Mouse (Mus musculus) limb, embryonic 15.5 days (tissue): ENCODE measurements around the gene Nyap1. TPM values are rescaled to one million over a fixed set of nuclear protein-coding genes. Genes with fewer than 3 reads are reported as not detected.
A peak's percentile ranks its signal among the peaks of the same experiment; 100 is the strongest.
"Not testable (repeated sequence)": the region's sequence is repeated elsewhere in the genome, so short reads cannot be mapped to it uniquely, and the experiment has no call there.

ENCODE experiments used
- ATAC-seq: fragments of 200-750 bp; cut with Nextera tagmentation; 2 replicates; pipeline ENCODE4 v1.8.0; 2017; ENCODE audit warnings: low read depth, moderate TSS enrichment; ENCODE audit not compliant: insufficient number of reproducible peaks, low FRiP score, low TSS enrichment
- H3K27ac ChIP-seq: fragments of 300-500 bp; sonication (generic); 2 replicates; pipeline ENCODE4 v1.5.1; 2015; ENCODE audit warnings: moderate library complexity, mild to moderate bottlenecking, inconsistent platforms
- H3K27me3 ChIP-seq: fragments of 300-500 bp; sonication (generic); 2 replicates; pipeline ENCODE4 v1.6.1; 2015; ENCODE audit warnings: inconsistent platforms
- H3K36me3 ChIP-seq: fragments of 300-500 bp; sonication (generic); 2 replicates; pipeline ENCODE4 v1.6.1; 2015; ENCODE audit warnings: inconsistent platforms
- H3K4me1 ChIP-seq: fragments of 300-500 bp; sonication (generic); 2 replicates; pipeline ENCODE4 v1.6.1; 2015; ENCODE audit warnings: inconsistent platforms
- H3K4me2 ChIP-seq: fragments of 300-500 bp; sonication (generic); 2 replicates; pipeline ENCODE4 v1.6.1; 2015; ENCODE audit warnings: mild to moderate bottlenecking, inconsistent platforms
- H3K4me3 ChIP-seq: fragments of 300-500 bp; sonication (generic); 2 replicates; pipeline ENCODE4 v1.5.1; 2015; ENCODE audit warnings: mild to moderate bottlenecking, inconsistent platforms
- H3K9ac ChIP-seq: fragments of 300-500 bp; sonication (generic); 2 replicates; pipeline ENCODE4 v1.6.1; 2015; ENCODE audit warnings: inconsistent platforms
- H3K9me3 ChIP-seq: fragments of 300-500 bp; sonication (generic); 2 replicates; pipeline ENCODE4 v1.6.1; 2016; ENCODE audit warnings: inconsistent platforms
- WGBS: fragments of 180-500 bp; shearing (Covaris S2); methylation state at CpG from one replicate; pipeline ENCODE4 v1.1.7; 2015; 5-methylcytosine and 5-hydroxymethylcytosine counted together
- polyA plus RNA-seq: library from polyadenylated mRNA; unstranded; fragments of >200 nt; fragmentation: Nextera tagmentation; extraction: Ambion mirVana; gene quantifications from 2 replicates; pipeline ENCODE4 v1.2.1, GENCODE M21; 2015

The Nyap1 gene
- polyA plus RNA-seq, 1 experiment from 2014 or later = 3.5 TPM

- peak; percentile 79 for ATAC-seq
- peak overlapping the region; percentile 74 for H3K27ac ChIP-seq
These were observed 18.6 kb upstream of the Nyap1 start for GRCm38 (mm10) chr5:137759971-137760412.

GRCm38 (mm10) chr5:137758921-137759534 is 17.6 kb upstream of the Nyap1 start:
- H3K27ac ChIP-seq = peak overlapping the region; percentile 74

More at GRCm38 (mm10) chr5:137759971-137760412, 18.6 kb upstream of the Nyap1 start:
- H3K4me1 ChIP-seq = peaks cover 39% of the 10 kb centered on the region
- H3K4me2 ChIP-seq = no peak overlapping the region
- H3K9me3 ChIP-seq = no peaks in the 10 kb centered on the region
- peaks cover 41% of the 10 kb centered on the region for H3K36me3 ChIP-seq
- no peak overlapping the region for H3K9ac ChIP-seq
- no peaks in the 10 kb centered on the region for H3K27me3 ChIP-seq
- H3K4me3 ChIP-seq = no peak overlapping the region
- WGBS = 30% methylated on average over 4 of the region's 4 CpGs

GRCm38 (mm10) chr5:137757887-137758286 is 16.5 kb upstream of the Nyap1 start:
- no peak overlapping the region for H3K4me2 ChIP-seq
- no peak overlapping the region for H3K9ac ChIP-seq
- no peaks in the 10 kb centered on the region for H3K27me3 ChIP-seq
- H3K36me3 ChIP-seq = peaks cover 55% of the 10 kb centered on the region
- no peak for ATAC-seq
- peaks cover 46% of the 10 kb centered on the region for H3K4me1 ChIP-seq
- no peaks in the 10 kb centered on the region for H3K9me3 ChIP-seq
- H3K27ac ChIP-seq = no peak overlapping the region
- H3K4me3 ChIP-seq = no peak overlapping the region
- WGBS = 63% methylated on average over 6 of the region's 6 CpGs

More at GRCm38 (mm10) chr5:137758921-137759534, 17.6 kb upstream of the Nyap1 start:
- Histone ChIP-seq H3K27me3 (no peaks in the 10 kb centered on the region), H3K4me2 (no peak overlapping the region), H3K4me3 (no peak overlapping the region), H3K9me3 (no peaks in the 10 kb centered on the region), H3K4me1 (peaks cover 41% of the 10 kb centered on the region), H3K36me3 (peaks cover 44% of the 10 kb centered on the region), H3K9ac (no peak overlapping the region)
- ATAC-seq = no peak
- 90% methylated on average over 19 of the region's 19 CpGs for WGBS

- no peak overlapping the region for H3K4me2 ChIP-seq
- WGBS = 42% methylated on average over 10 of the region's 10 CpGs
- H3K27ac ChIP-seq = no peak overlapping the region
- no peaks in the 10 kb centered on the region for H3K27me3 ChIP-seq
- peaks cover 46% of the 10 kb centered on the region for H3K4me1 ChIP-seq
- no peak overlapping the region for H3K4me3 ChIP-seq
- peaks cover 62% of the 10 kb centered on the region for H3K36me3 ChIP-seq
- no peak for ATAC-seq
- H3K9me3 ChIP-seq = no peaks in the 10 kb centered on the region
- no peak overlapping the region for H3K9ac ChIP-seq
These were observed 15.7 kb upstream of the Nyap1 start for GRCm38 (mm10) chr5:137756882-137757661.

- no peak for ATAC-seq
These were observed 14.7 kb upstream of the Nyap1 start for GRCm38 (mm10) chr5:137756106-137756505.

GRCm38 (mm10) chr5:137755425-137755824 is 14.0 kb upstream of the Nyap1 start:
- no peak overlapping the region for H3K4me3 ChIP-seq
- no peak overlapping the region for H3K9ac ChIP-seq
- H3K36me3 ChIP-seq = peaks cover 74% of the 10 kb centered on the region
- no peaks in the 10 kb centered on the region for H3K27me3 ChIP-seq
- peaks cover 44% of the 10 kb centered on the region for H3K4me1 ChIP-seq
- WGBS = 80% methylated on average over 5 of the region's 5 CpGs
- H3K27ac ChIP-seq = no peak overlapping the region
- ATAC-seq = no peak
- no peak overlapping the region for H3K4me2 ChIP-seq
- H3K9me3 ChIP-seq = no peaks in the 10 kb centered on the region

More at GRCm38 (mm10) chr5:137756106-137756505, 14.7 kb upstream of the Nyap1 start:
- Histone ChIP-seq H3K4me2 (no peak overlapping the region), H3K9ac (no peak overlapping the region), H3K4me3 (no peak overlapping the region), H3K9me3 (no peaks in the 10 kb centered on the region), H3K27me3 (no peaks in the 10 kb centered on the region), H3K4me1 (peaks cover 46% of the 10 kb centered on the region), H3K36me3 (peaks cover 71% of the 10 kb centered on the region), H3K27ac (no peak overlapping the region)
- 70% methylated on average over 3 of the region's 3 CpGs for WGBS

GRCm38 (mm10) chr5:137753111-137753832 is 11.9 kb upstream of the Nyap1 start:
- no peak; the same call in 1 of the 2 replicates for ATAC-seq
- no peak overlapping the region; the same call in 1 of the 2 replicates for H3K27ac ChIP-seq
- H3K9me3 ChIP-seq = no peaks in the 10 kb centered on the region
- no peaks in the 10 kb centered on the region for H3K27me3 ChIP-seq
- no peak overlapping the region for H3K4me3 ChIP-seq
- WGBS = 68% methylated on average over 13 of the region's 13 CpGs
- H3K36me3 ChIP-seq = peaks cover 60% of the 10 kb centered on the region
- peaks cover 39% of the 10 kb centered on the region for H3K4me1 ChIP-seq
- H3K4me2 ChIP-seq = no peak overlapping the region
- H3K9ac ChIP-seq = no peak overlapping the region

- Histone ChIP-seq H3K4me2 (no peak overlapping the region), H3K4me1 (peaks cover 38% of the 10 kb centered on the region), H3K36me3 (peaks cover 52% of the 10 kb centered on the region), H3K27me3 (no peaks in the 10 kb centered on the region), H3K27ac (no peak overlapping the region), H3K9ac (no peak overlapping the region), H3K9me3 (no peaks in the 10 kb centered on the region), H3K4me3 (no peak overlapping the region)
- 87% methylated on average over 6 of the region's 6 CpGs for WGBS
- no peak for ATAC-seq
These were observed 10.6 kb upstream of the Nyap1 start for GRCm38 (mm10) chr5:137751988-137752387.

- no peak overlapping the region for H3K4me3 ChIP-seq
- H3K4me1 ChIP-seq = peaks cover 36% of the 10 kb centered on the region
- H3K27ac ChIP-seq = no peak overlapping the region
- no peak for ATAC-seq
- H3K27me3 ChIP-seq = no peaks in the 10 kb centered on the region
- H3K4me2 ChIP-seq = no peak overlapping the region
- 92% methylated on average over 13 of the region's 13 CpGs for WGBS
- no peak overlapping the region for H3K9ac ChIP-seq
- H3K9me3 ChIP-seq = no peaks in the 10 kb centered on the region
- H3K36me3 ChIP-seq = peaks cover 47% of the 10 kb centered on the region
These were observed 9.9 kb upstream of the Nyap1 start for GRCm38 (mm10) chr5:137751221-137751887.

- peaks cover 36% of the 10 kb centered on the region for H3K36me3 ChIP-seq
- H3K4me2 ChIP-seq, H3K9ac ChIP-seq, H3K27me3 ChIP-seq, ATAC-seq, H3K27ac ChIP-seq, H3K4me3 ChIP-seq, H3K9me3 ChIP-seq: not testable (repeated sequence)
- 96% methylated on average over 6 of the region's 8 CpGs for WGBS
- H3K4me1 ChIP-seq = peaks cover 40% of the 10 kb centered on the region
These were observed 8.8 kb upstream of the Nyap1 start for GRCm38 (mm10) chr5:137750212-137750611.

GRCm38 (mm10) chr5:137749196-137749836 is 7.9 kb upstream of the Nyap1 start:
- peak overlapping the region; percentile 75 for H3K4me3 ChIP-seq
- no peaks in the 10 kb centered on the region for H3K27me3 ChIP-seq
- no peaks in the 10 kb centered on the region for H3K9me3 ChIP-seq
- H3K27ac ChIP-seq = peak overlapping the region; percentile 47
- peaks cover 36% of the 10 kb centered on the region for H3K36me3 ChIP-seq
- peaks cover 48% of the 10 kb centered on the region for H3K4me1 ChIP-seq
- H3K4me2 ChIP-seq = peak overlapping the region; percentile 90
- 30% methylated on average over 6 of the region's 6 CpGs for WGBS
- no peak overlapping the region for H3K9ac ChIP-seq
- ATAC-seq = no peak
